Mouse (Mus musculus) adrenal gland, adult 2 months (tissue): ENCODE measurements around the gene Entr1. TPM values are rescaled to one million over a fixed set of nuclear protein-coding genes. Genes with fewer than 3 reads are reported as not detected.
"Not testable (repeated sequence)": the region's sequence is repeated elsewhere in the genome, so short reads cannot be mapped to it uniquely, and the experiment has no call there.

Source experiments
- DNase-seq: peaks from one replicate; pipeline ENCODE4 v3.0.0; 2021
- polyA plus RNA-seq: library from polyadenylated mRNA; depleted of rRNA; stranded (reverse); fragments of >200 nt; gene quantifications from 2 replicates; pipeline ENCODE4 v1.2.3, GENCODE M21; 2012
- total RNA-seq, 2 experiments: library from RNA; stranded (reverse); gene quantifications; 2 replicates each; pipeline ENCODE4 v1.2.3; 2021

Entr1 gene
- total and polyA plus RNA-seq, 3 experiments: 93.3 to 121 (median 95.6) TPM

- peak; percentile 16 for DNase-seq
Measured at GRCm38 (mm10) chr2:26388682-26389153, 398 bp downstream of the Entr1 start.

DNA sequence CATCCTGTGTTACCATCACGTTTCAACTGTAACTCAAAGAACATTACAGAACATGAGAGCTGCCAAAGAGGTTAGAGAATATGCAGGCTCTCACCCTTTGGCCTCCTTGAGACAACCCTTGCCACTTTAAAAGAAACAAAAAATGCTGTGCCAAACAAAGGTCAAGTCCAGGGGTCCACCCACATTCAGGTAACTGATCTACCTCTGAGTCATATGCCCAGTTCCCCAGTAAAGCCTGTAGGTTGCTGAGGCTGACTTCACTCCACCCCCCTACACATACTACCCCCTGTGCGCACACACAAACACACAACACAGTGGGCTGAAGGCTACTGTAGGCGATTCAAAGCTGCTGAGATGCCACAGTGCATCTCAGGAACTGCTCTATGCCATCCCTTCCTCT, 1.4 kb downstream of the Entr1 start:
- DNase-seq: no peak

DNA sequence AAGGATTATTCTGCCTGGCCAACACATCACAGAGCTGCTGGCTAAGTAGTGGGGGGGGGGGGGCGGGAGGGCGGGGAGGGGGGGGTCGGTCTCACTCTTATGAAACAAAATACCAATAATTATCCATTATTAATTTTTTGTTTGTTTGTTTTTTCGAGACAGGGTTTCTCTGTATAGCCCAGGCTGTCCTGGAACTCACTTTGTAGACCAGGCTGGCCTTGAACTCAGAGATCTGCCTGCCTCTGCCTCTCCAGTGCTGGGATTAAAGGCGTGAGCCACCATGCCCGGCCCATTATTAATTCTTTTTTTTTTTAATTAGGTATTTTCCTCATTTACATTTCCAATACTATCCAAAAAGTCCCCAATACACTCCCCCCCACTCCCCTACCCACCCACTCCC, 8.2 kb downstream of the Entr1 start:
- DNase-seq: not testable (repeated sequence)

- peak; percentile 91 for DNase-seq
Measured at GRCm38 (mm10) chr2:26380131-26380771, 8.9 kb downstream of the Entr1 start, which contains the start of gene Snapc4. Gene Snapc4 (minus strand): TSS chr2:26380653.

- DNase-seq: peak; percentile 29
Measured at GRCm38 (mm10) chr2:26372396-26372795, 16.7 kb downstream of the Entr1 start.

DNA sequence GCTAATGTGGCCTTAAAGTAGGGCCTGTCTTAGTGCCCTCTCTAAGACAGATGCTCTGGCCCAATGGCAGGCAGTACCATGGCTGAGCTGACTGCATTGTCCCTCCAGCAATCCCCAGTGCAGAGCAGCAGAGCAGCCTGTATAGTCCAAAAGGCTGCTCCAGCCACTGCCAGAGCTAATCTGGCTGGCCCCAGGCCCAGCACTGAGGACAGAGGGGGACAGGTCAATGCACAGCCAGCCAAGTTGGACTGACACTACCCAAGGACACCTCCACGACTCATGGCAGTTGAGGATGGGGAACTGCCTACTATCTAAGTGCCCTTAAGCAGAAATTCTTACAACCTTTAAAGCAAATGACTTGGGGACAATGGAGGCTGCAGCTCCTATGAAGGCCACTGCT, 20.5 kb downstream of the Entr1 start:
- no peak for DNase-seq

GRCm38 (mm10) chr2:26367911-26368310, 21.2 kb downstream of the Entr1 start:
- no peak for DNase-seq

DNA sequence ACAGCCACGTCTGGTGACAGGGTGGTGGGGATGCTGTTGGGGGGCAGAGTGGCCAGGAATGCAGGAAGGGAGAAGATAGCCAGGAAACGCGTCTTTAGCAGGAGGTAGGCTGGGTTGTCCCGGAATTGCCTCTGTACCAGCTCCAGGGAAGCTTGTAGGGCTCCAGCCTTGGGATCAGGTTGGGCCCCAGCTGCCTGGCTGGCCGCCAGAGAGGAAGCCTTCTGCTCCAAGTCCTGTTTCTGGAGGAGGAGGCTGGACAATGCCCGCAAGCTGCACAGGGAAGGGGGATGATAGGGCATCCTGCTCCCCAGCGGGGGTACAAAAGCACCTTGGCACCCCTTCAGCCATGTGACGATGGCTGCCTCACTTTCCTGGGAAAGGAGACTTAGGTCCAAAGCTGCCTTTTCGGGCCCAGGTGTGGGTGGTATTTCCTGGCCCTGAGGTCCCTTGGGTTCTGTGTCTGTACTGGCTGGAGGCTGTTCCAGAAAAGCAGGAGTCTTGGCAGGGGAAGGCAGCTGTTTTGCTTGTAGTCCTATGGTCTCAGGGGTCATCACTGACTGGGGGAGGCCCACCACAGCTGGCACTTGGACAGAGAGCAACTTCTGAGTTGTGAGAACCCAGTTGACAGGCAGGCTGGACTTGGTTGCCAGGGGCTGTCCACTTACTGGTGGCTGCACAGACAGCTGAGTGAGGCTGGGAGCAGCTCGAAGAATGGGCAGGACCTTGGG, 24.2 kb downstream of the Entr1 start:
- peak; percentile 81 for DNase-seq

- no peak for DNase-seq
Measured at GRCm38 (mm10) chr2:26363481-26363880, 25.6 kb downstream of the Entr1 start.

DNA sequence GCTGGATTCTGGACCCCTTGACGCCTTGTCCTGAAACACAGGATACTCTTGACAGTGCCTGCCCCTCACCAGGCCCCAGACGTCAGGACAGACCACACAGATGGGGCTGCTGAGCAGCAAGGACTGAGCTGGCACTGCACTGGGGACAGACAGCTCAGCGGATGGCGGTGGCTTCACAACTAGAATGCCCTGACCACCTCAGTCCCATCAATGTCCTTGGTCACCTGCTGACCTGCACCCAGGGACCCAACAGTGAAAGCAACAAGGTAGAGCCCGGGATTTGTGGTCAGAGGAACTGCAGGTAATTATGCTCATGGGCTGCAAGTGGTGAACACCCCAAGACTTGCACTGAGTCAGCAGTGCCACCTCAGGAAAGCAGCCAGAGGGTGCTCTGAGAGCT, 26.1 kb downstream of the Entr1 start:
- no peak for DNase-seq

DNA sequence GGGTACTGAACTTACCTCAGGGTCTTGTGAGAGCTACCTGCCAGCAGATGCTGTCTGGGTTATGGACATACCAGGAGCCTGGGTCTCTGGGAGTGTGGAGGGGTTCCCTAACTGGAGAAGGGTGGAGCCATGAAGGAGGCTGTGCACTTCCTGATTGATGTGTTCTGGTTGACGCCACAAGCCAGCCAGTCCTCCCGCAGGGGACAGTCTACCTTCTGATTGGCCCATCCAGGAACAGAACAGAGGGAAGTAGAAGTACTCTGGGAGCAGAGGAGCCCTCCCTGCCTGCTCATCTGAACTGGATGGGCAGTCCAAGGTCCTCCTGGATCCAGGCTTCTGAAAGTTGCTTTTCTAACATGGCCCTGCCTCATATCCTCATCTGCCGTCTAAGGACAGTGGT, 28.3 kb downstream of the Entr1 start, which contains the start of gene Card9:
Card9 (minus strand) TSS at position 147 of the 400 bp plus-strand sequence.
- no peak for DNase-seq

GRCm38 (mm10) chr2:26359983-26360382, 29.1 kb downstream of the Entr1 start:
- no peak for DNase-seq

- DNase-seq: no peak
Measured at GRCm38 (mm10) chr2:26358667-26359320, 30.3 kb downstream of the Entr1 start.

- no peak for DNase-seq
Measured at GRCm38 (mm10) chr2:26357484-26357883, 31.6 kb downstream of the Entr1 start.

GRCm38 (mm10) chr2:26356678-26357077, 32.4 kb downstream of the Entr1 start:
- no peak for DNase-seq

DNA sequence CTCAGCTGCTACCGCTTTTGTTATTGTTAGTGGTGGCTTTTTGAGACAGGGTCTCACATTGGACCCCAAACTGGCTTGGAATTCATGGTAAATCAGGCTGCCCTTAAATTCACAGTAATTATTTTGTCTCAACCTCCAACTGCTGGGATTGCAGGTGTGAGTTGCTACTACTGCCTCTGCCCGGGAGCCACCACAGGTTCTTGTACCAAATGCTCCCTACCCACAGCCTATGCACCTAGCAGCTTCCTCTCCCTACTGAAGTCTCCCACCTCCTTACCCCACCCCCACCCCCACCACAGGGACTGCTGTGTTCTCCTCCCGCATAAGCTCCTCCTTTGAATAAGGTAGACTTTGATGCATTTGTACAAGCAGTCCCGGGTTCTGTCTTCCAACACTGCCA, 32.9 kb downstream of the Entr1 start:
- DNase-seq: no peak

- DNase-seq: no peak
Measured at GRCm38 (mm10) chr2:26354401-26354800, 34.7 kb downstream of the Entr1 start.

GRCm38 (mm10) chr2:26353066-26353980, 35.8 kb downstream of the Entr1 start:
- no peak for DNase-seq

DNA sequence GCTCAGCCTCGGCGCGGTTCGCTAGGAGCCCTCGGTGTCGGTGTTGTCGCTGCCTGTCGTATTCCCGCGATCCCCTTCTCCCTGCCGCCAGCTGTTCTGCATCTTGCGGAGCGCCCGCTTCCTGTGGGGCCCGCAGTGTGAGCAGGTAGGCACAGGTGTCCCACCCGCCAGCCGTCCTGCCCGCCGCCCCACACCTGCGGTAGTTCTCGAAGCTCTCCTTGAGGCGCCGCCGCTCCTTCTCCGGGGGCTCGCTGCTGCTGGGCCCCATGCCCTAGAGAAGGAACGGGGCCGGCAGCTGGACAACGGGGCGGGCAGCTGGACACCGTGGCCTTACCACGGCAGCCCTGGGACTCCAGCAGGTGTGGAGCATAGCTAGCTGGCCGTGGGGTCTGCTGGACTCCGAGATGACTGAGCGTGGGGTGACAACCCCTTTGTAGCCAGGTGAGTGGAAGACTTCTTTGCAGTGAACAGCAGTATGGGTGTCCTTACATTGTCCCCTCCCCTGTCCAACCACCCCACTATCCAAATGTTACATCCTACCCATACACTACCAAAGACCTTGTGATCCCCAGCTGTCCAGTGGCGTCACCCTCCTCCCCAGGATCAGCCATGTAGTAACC, 36.7 kb downstream of the Entr1 start:
- DNase-seq: no peak

- DNase-seq: peak; percentile 95
Measured at GRCm38 (mm10) chr2:26351358-26352290, 37.5 kb downstream of the Entr1 start, which contains the start of gene Dnlz. Gene Dnlz (minus strand): TSS chr2:26352110.
